Mouse (Mus musculus) limb, embryonic 15.5 days (tissue): ENCODE data around the gene Pld2. TPM values are rescaled to one million over a fixed set of nuclear protein-coding genes. Genes with fewer than 3 reads are reported as not detected.

Source experiments
- ATAC-seq: fragments of 200-750 bp; cut with Nextera tagmentation; 2 replicates; pipeline ENCODE4 v1.8.0; 2017; ENCODE audit warnings: low read depth, moderate TSS enrichment; ENCODE audit not compliant: insufficient number of reproducible peaks, low FRiP score, low TSS enrichment
- H3K27ac ChIP-seq: fragments of 300-500 bp; sonication (generic); 2 replicates; pipeline ENCODE4 v1.5.1; 2015; ENCODE audit warnings: moderate library complexity, mild to moderate bottlenecking, inconsistent platforms
- H3K27me3 ChIP-seq: fragments of 300-500 bp; sonication (generic); 2 replicates; pipeline ENCODE4 v1.6.1; 2015; ENCODE audit warnings: inconsistent platforms
- H3K36me3 ChIP-seq: fragments of 300-500 bp; sonication (generic); 2 replicates; pipeline ENCODE4 v1.6.1; 2015; ENCODE audit warnings: inconsistent platforms
- H3K4me1 ChIP-seq: fragments of 300-500 bp; sonication (generic); 2 replicates; pipeline ENCODE4 v1.6.1; 2015; ENCODE audit warnings: inconsistent platforms
- H3K4me2 ChIP-seq: fragments of 300-500 bp; sonication (generic); 2 replicates; pipeline ENCODE4 v1.6.1; 2015; ENCODE audit warnings: mild to moderate bottlenecking, inconsistent platforms
- H3K4me3 ChIP-seq: fragments of 300-500 bp; sonication (generic); 2 replicates; pipeline ENCODE4 v1.5.1; 2015; ENCODE audit warnings: mild to moderate bottlenecking, inconsistent platforms
- H3K9ac ChIP-seq: fragments of 300-500 bp; sonication (generic); 2 replicates; pipeline ENCODE4 v1.6.1; 2015; ENCODE audit warnings: inconsistent platforms
- H3K9me3 ChIP-seq: fragments of 300-500 bp; sonication (generic); 2 replicates; pipeline ENCODE4 v1.6.1; 2016; ENCODE audit warnings: inconsistent platforms
- WGBS: fragments of 180-500 bp; shearing (Covaris S2); methylation state at CpG from one replicate; pipeline ENCODE4 v1.1.7; 2015; 5-methylcytosine and 5-hydroxymethylcytosine counted together
- polyA plus RNA-seq: library from polyadenylated mRNA; unstranded; fragments of >200 nt; fragmentation: Nextera tagmentation; extraction: Ambion mirVana; gene quantifications from 2 replicates; pipeline ENCODE4 v1.2.1, GENCODE M21; 2015

The Pld2 gene
- polyA plus RNA-seq, 1 experiment from 2014 or later, result 11.9 TPM

- Histone ChIP-seq H3K36me3 (no peaks in the 10 kb centered on the region), H3K4me3 (no peak overlapping the region), H3K9me3 (no peaks in the 10 kb centered on the region), H3K27me3 (no peaks in the 10 kb centered on the region), H3K4me2 (no peak overlapping the region), H3K4me1 (peaks cover 71% of the 10 kb centered on the region), H3K27ac (peak overlapping the region; percentile 75), H3K9ac (no peak overlapping the region)
- ATAC-seq, result no peak
- WGBS, result 72% methylated on average over 9 of the region's 9 CpGs
These were observed 40.0 kb downstream of the Pld2 start for GRCm38 (mm10) chr11:70579710-70580357.

- Histone ChIP-seq H3K9me3 (no peaks in the 10 kb centered on the region), H3K9ac (no peak overlapping the region), H3K27me3 (no peaks in the 10 kb centered on the region), H3K4me3 (no peak overlapping the region), H3K27ac (peak overlapping the region; percentile 75), H3K4me1 (peaks cover 76% of the 10 kb centered on the region), H3K36me3 (no peaks in the 10 kb centered on the region), H3K4me2 (no peak overlapping the region)
- 41% methylated on average over 5 of the region's 5 CpGs for WGBS
- ATAC-seq, result no peak
These were observed 40.5 kb downstream of the Pld2 start for GRCm38 (mm10) chr11:70580358-70580720.

- no peak overlapping the region for H3K4me2 ChIP-seq
- H3K27me3 ChIP-seq, result no peaks in the 10 kb centered on the region
- no peak overlapping the region for H3K27ac ChIP-seq
- ATAC-seq, result no peak
- H3K9me3 ChIP-seq, result no peaks in the 10 kb centered on the region
- H3K36me3 ChIP-seq, result no peaks in the 10 kb centered on the region
- H3K9ac ChIP-seq, result no peak overlapping the region
- peaks cover 82% of the 10 kb centered on the region for H3K4me1 ChIP-seq
- no peak overlapping the region for H3K4me3 ChIP-seq
- 79% methylated on average over 3 of the region's 3 CpGs for WGBS
These were observed 41.1 kb downstream of the Pld2 start for GRCm38 (mm10) chr11:70580921-70581320.

GRCm38 (mm10) chr11:70582196-70582595, 42.3 kb downstream of the Pld2 start:
- Histone ChIP-seq H3K27me3 (no peaks in the 10 kb centered on the region), H3K9me3 (no peaks in the 10 kb centered on the region), H3K4me2 (no peak overlapping the region), H3K4me3 (no peak overlapping the region), H3K36me3 (no peaks in the 10 kb centered on the region), H3K27ac (peak overlapping the region; percentile 73; the same call in 1 of the 2 replicates), H3K4me1 (peaks cover 79% of the 10 kb centered on the region), H3K9ac (no peak overlapping the region)
- no peak for ATAC-seq
- 29% methylated on average over 3 of the region's 3 CpGs for WGBS

GRCm38 (mm10) chr11:70583022-70583714, 43.3 kb downstream of the Pld2 start:
- H3K4me2 ChIP-seq, result no peak overlapping the region
- peak overlapping the region; percentile 73 for H3K27ac ChIP-seq
- no peak overlapping the region for H3K4me3 ChIP-seq
- H3K4me1 ChIP-seq, result peaks cover 69% of the 10 kb centered on the region
- WGBS, result 48% methylated on average over 6 of the region's 6 CpGs
- no peak overlapping the region for H3K9ac ChIP-seq
- 0 out of 2 replicates have a peak, but pooled peaks cover 2% of the 10 kb centered on the region for H3K36me3 ChIP-seq
- ATAC-seq, result no peak
- no peaks in the 10 kb centered on the region for H3K9me3 ChIP-seq
- no peaks in the 10 kb centered on the region for H3K27me3 ChIP-seq

- Histone ChIP-seq H3K4me3 (no peak overlapping the region), H3K9me3 (no peaks in the 10 kb centered on the region), H3K4me1 (peaks cover 63% of the 10 kb centered on the region), H3K36me3 (0 out of 2 replicates have a peak, but pooled peaks cover 3% of the 10 kb centered on the region), H3K27ac (peak overlapping the region; percentile 73), H3K27me3 (no peaks in the 10 kb centered on the region), H3K9ac (no peak overlapping the region), H3K4me2 (no peak overlapping the region)
- 70% methylated on average over 7 of the region's 7 CpGs for WGBS
- peak; percentile 68; the same call in 1 of the 2 replicates for ATAC-seq
These were observed 43.9 kb downstream of the Pld2 start for GRCm38 (mm10) chr11:70583775-70584174.

- no peak; the same call in 1 of the 2 replicates for ATAC-seq
- H3K27ac ChIP-seq, result peak overlapping the region; percentile 40
- 0 out of 2 replicates have a peak, but pooled peaks cover 3% of the 10 kb centered on the region for H3K36me3 ChIP-seq
- peak overlapping the region; percentile 5; the same call in 1 of the 2 replicates for H3K4me2 ChIP-seq
- no peaks in the 10 kb centered on the region for H3K9me3 ChIP-seq
- H3K4me1 ChIP-seq, result peaks cover 50% of the 10 kb centered on the region
- no peak overlapping the region for H3K9ac ChIP-seq
- H3K27me3 ChIP-seq, result no peaks in the 10 kb centered on the region
- no peak overlapping the region for H3K4me3 ChIP-seq
- WGBS, result 21% methylated on average over 7 of the region's 7 CpGs
These were observed 45.6 kb downstream of the Pld2 start for GRCm38 (mm10) chr11:70585457-70585856.

- Histone ChIP-seq H3K9ac (no peak overlapping the region), H3K27ac (peak overlapping the region; percentile 55; the same call in 1 of the 2 replicates), H3K4me2 (no peak overlapping the region), H3K9me3 (no peaks in the 10 kb centered on the region), H3K4me3 (no peak overlapping the region), H3K4me1 (peaks cover 46% of the 10 kb centered on the region), H3K27me3 (no peaks in the 10 kb centered on the region), H3K36me3 (0 out of 2 replicates have a peak, but pooled peaks cover 3% of the 10 kb centered on the region)
- no peak for ATAC-seq
- 82% methylated on average over 3 of the region's 3 CpGs for WGBS
These were observed 46.4 kb downstream of the Pld2 start for GRCm38 (mm10) chr11:70586261-70586660.

- Histone ChIP-seq H3K9ac (no peak overlapping the region), H3K4me3 (no peak overlapping the region), H3K36me3 (0 out of 2 replicates have a peak, but pooled peaks cover 3% of the 10 kb centered on the region), H3K27me3 (no peaks in the 10 kb centered on the region), H3K27ac (no peak overlapping the region), H3K4me1 (peaks cover 43% of the 10 kb centered on the region), H3K4me2 (no peak overlapping the region), H3K9me3 (no peaks in the 10 kb centered on the region)
- ATAC-seq, result no peak
- WGBS, result 83% methylated on average over 5 of the region's 5 CpGs
These were observed 47.1 kb downstream of the Pld2 start for GRCm38 (mm10) chr11:70586954-70587353.

- WGBS, result 76% methylated on average over 1 of the region's 1 CpGs
- Histone ChIP-seq H3K27me3 (no peaks in the 10 kb centered on the region), H3K27ac (no peak overlapping the region), H3K4me2 (no peak overlapping the region), H3K4me1 (0 out of 2 replicates have a peak, but pooled peaks cover 3% of the 10 kb centered on the region), H3K9me3 (no peaks in the 10 kb centered on the region), H3K36me3 (peaks cover 3% of the 10 kb centered on the region; the same call in 1 of the 2 replicates), H3K9ac (no peak overlapping the region), H3K4me3 (no peak overlapping the region)
- ATAC-seq, result no peak
These were observed 51.9 kb downstream of the Pld2 start for GRCm38 (mm10) chr11:70591733-70592132.

GRCm38 (mm10) chr11:70594253-70594989, 54.6 kb downstream of the Pld2 start:
- Histone ChIP-seq H3K4me3 (no peak overlapping the region), H3K36me3 (peaks cover 26% of the 10 kb centered on the region), H3K9me3 (no peaks in the 10 kb centered on the region), H3K4me2 (no peak overlapping the region), H3K4me1 (0 out of 2 replicates have a peak, but pooled peaks cover 3% of the 10 kb centered on the region), H3K9ac (no peak overlapping the region), H3K27me3 (no peaks in the 10 kb centered on the region), H3K27ac (no peak overlapping the region)
- WGBS, result 76% methylated on average over 15 of the region's 15 CpGs
- ATAC-seq, result no peak
